Mouse (Mus musculus) left cerebral cortex, postnatal 4 days (tissue): Measurements from ENCODE around the gene Opn4. TPM values are rescaled to one million over a fixed set of nuclear protein-coding genes. Genes with fewer than 3 reads are reported as not detected.

Experiments
- DNase-seq: peaks from one replicate; pipeline ENCODE4 v3.0.0-alpha.2; 2022
- intact Hi-C: fragments of 180-260 bp; cut with DNase I; formaldehyde crosslinking; loops from one replicate; pipeline ENCODE4 v1.15.1; 2025
- total RNA-seq, 2 experiments: library from RNA; stranded (reverse); gene quantifications; 2 replicates each; pipeline ENCODE4 v1.2.3; 2021

Gene Opn4
- total RNA-seq, 2 experiments from 2014 or later: not detected

DNA sequence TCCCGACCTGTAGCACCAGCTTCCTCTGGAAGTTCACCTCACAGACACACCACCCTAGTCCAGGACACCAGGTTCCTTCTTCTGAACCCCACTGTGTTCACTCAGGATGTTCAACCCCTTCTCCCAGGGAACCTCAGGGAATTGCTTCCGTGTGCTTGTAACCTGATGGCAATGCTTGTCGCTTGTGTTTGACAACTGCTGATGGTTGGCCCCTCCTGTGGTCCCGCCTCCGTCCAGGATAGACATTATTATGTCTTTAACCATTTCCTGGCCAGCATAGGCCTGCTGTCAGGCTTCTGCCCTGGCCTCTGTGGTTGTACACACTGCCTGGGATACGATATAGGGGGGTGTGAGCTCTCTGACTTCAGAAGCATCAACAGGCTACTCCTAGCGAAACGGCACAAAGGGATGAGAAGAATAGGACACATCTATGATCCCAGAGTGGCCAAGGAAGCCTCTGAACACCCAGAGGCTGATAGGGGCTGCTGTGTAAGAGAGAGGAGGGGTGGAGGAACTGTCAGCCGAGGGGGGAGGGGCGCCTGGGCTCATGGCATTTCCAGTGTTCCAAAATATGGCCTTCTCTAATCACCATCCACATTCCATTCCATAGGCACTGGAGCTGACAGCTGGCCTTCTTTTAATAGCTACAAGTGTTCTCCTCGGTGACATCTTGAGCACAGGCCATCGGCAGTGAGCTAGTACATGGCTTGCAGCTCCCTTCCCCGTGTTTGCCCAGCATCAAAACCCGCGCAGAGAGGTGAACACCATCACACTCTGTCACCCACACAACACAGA is 8.0 kb downstream of the Opn4 start:
- intact Hi-C loops: no loop called here
- no peak for DNase-seq

- DNase-seq: no peak
- intact Hi-C loops: no loop called here
Measured at GRCm38 (mm10) chr14:34590743-34591675, 8.9 kb downstream of the Opn4 start.

DNA sequence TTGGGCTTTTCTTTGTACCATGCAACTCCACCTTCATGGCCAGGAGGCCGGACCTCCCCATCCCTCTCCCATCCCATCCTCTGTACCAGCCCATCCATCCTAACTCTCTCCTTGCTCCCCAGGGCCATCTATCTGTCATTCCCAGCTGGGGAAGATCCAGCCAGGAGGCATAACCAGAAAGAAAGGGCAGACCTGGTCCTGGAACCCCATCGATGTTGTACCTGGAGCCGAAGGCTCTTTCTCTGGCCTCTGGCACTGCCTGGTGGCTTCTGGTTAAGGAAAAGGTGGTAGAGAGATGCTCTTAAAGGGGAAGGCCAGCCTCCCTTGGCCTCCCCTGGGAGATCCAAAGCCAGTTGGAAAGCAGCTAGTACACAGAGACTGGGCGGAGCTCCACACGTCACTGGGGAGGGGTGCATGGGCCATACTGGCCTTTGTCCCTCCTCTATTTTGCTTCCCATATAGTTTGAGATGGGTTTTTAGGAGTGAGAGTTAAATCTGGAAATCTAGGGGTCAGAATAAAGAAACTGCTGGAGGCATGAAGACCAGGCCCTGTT is 9.8 kb downstream of the Opn4 start:
- no peak for DNase-seq
- intact Hi-C loops: no loop called here

- intact Hi-C loops: no loop called here
- DNase-seq: no peak
Measured at GRCm38 (mm10) chr14:34589185-34589713, 10.7 kb downstream of the Opn4 start.

- no peak for DNase-seq
Measured at GRCm38 (mm10) chr14:34588498-34588897, 11.4 kb downstream of the Opn4 start, which contains the start of gene Ldb3. Gene Ldb3, minus strand, starts transcription at chr14:34588682.

GRCm38 (mm10) chr14:34588005-34588404 is 11.9 kb downstream of the Opn4 start:
- no peak for DNase-seq
- intact Hi-C loops: no loop called here

More at GRCm38 (mm10) chr14:34588498-34588897, 11.4 kb downstream of the Opn4 start, which contains the start of gene Ldb3:
- intact Hi-C loops: no loop called here

GRCm38 (mm10) chr14:34586871-34587270 is 13.1 kb downstream of the Opn4 start:
- DNase-seq: no peak
- intact Hi-C loops: no loop called here

DNA sequence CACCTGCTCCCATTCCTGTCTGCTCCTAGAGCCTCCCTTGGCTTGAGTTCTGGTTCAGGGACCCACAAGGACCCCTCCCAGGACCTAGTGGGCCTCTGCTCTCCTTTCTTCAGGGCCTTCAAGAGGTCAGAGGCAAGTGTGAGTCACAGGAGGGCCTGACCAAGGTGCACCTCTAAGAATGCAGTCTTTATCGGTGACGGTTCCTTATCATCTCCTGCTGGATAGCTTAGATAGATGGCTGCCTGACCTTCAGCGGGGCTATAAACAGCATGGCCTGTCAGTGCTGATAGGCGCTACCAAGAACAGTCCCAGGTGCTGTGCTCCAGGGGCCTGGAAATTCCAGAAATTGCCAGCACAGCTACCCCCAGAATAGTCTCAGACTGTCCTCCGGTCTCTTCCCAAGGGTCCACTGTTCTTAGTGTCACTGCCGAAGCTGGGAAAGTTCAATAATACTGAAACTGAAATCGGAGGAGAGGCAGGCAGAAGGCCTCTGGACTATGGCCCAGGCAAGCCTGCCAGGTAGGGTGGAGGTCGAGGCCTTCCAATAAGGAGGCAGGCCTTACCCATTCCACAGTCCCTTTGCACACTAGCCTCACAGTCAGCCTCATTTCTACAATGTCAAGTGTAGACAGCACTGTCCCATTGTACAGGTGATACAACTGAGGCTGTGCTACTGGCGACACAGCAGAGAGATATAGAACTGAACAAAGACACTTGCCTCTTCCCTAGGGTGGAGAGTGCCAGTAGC is 14.4 kb downstream of the Opn4 start:
- DNase-seq: no peak
- intact Hi-C loops: no loop called here

DNA sequence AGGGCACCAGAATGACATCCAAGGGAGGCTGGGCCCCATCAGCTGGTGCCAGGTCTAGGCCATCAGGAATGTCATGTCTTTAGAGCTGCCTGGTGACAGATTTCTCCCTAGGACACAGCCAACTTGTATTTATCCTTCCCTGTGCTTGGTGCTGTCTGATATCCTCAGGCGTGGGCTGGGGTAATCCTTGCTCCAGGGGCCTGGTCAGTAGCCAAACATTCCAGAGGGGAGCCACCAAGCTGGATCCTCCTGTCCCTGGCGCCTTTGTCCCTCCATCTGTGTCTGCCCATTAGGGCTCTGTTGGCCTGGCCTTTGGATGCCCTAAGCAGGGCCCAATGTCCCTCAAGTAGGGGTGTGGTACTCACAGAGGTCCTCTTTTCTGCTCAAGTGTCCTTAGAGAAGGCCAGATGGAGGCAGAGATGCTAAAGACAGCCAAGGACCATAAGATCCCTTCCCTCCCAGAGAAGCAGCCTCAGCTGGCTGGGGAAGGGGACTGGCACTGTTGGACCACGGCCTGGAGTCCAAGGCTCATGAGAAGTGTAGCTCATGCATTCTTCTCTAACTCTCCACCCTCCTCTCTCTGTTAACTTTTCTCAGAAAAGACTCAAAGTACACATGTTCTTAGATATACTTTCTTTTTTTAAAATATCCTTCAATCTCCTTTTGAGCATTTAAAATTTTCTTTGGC is 17.1 kb downstream of the Opn4 start:
- DNase-seq: no peak
- intact Hi-C loops: no loop called here

DNA sequence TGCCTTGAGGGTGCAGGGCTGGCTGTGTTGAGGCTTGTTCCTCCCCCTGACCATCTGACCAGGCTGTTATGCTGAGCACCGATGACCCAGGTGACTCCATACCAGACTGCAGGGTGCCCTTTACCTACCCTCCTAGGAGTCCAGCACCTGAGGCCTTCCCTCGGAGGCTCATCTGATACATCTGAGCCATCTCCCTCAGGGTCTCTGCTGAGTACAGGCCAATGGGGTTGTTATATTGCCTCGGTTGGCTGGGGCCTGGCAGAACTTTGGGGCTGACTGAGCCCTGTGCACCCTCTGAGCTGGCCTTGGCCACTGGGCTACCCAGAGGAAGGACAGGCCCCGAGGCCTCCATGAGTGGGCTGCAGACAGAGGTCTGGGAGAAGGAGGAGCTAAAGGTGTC is 23.1 kb downstream of the Opn4 start:
- intact Hi-C loops: loop anchor here (10.0 kb wide), 1 partner anchor 492 kb away; the partner anchor contains the start of gene Anxa8
- no peak for DNase-seq

- no peak for DNase-seq
- intact Hi-C loops: loop anchor here (10.0 kb wide), 1 partner anchor 489 kb away; the partner anchor contains the start of gene Anxa8
Measured at GRCm38 (mm10) chr14:34574068-34574467, 25.9 kb downstream of the Opn4 start.

DNA sequence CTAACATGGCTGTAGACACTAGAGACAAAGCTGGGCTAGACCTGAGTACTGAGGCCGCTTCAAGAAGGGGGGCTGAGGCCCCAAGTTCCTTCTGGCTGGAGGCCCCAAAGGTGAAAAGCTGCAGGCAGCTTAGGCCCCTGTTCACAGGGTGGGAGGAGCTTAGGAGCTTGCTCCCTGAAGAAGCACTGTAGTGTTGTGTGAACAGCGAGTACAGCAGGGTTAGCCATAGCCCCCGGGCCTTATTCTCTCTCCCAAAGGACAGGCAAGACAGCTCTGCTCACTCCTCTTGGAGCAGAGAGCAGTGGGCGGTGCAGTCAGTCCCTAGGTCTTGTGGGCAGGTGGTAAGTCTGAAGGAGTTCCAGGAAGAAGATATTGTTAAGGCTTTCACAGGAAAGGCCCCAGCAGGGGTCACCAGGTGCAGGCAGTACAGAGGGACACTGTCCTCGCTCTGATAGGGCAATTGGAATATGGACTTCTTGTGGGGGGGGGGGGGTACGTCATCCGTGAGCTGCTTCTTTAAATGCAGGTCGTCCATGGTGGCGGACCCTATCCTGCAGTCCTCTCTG is 26.5 kb downstream of the Opn4 start:
- DNase-seq: no peak
- intact Hi-C loops: loop anchor here (10.0 kb wide), 1 partner anchor 489 kb away; the partner anchor contains the start of gene Anxa8

GRCm38 (mm10) chr14:34571610-34572387 is 28.1 kb downstream of the Opn4 start:
- no peak for DNase-seq
- intact Hi-C loops: loop anchor here (10.0 kb wide), 1 partner anchor 487 kb away; the partner anchor contains the start of gene Anxa8

DNA sequence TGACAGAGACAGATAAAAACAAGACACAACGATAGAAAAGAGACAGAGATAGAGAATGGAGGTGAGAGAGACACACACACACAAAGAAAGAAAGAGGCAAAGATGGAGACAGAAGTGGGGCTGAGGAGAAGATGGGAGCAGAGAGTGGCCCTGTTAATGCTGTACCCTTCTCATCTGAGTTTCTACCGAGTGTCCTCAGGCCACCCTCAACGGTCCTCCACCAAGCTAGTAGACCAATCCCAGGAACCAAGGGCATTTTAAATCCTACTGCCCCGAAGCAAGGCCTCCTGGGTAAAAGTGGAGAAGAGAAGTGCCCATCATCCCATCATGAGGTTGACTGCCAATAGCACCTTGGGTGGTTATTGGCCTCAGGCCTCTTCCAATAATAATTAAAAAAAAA is 29.0 kb downstream of the Opn4 start:
- intact Hi-C loops: loop anchor here (10.0 kb wide), 1 partner anchor 486 kb away; the partner anchor contains the start of gene Anxa8
- DNase-seq: no peak

GRCm38 (mm10) chr14:34570294-34570693 is 29.6 kb downstream of the Opn4 start:
- intact Hi-C loops: loop anchor here (10.0 kb wide), 1 partner anchor 485 kb away; the partner anchor contains the start of gene Anxa8
- DNase-seq: peak; percentile 85

- intact Hi-C loops: loop anchor here (5.0 to 10.0 kb wide), 3 partner anchors 195 to 485 kb away; partner anchors contain the start of genes Anxa8, Mmrn2 and Sncg
- DNase-seq: no peak
Measured at GRCm38 (mm10) chr14:34569534-34570194, 30.3 kb downstream of the Opn4 start.

DNA sequence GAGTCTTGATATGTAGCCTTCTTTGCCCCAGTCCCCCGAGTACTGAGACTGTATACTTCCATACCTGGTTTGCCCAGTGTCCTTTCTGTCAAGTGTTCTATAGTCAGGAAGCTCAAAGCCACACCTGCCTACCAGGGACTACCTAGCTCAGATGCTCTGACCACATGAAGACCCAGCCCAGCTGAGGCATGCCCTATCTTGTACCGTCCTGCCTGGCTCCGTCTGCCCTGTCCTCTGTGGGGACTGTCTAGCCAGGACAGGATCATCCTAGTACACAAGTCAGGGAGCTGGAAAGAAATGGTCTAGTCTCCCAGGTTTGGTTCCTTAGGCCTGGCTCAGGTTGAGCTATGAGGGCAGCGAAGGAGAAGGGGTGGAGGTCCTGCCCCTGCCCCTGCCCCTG is 31.3 kb downstream of the Opn4 start:
- intact Hi-C loops: loop anchor here (5.0 to 10.0 kb wide), 2 partner anchors 194 to 296 kb away; partner anchors contain the start of genes Mmrn2 and Sncg

More for the DNA sequence above, 31.3 kb downstream of the Opn4 start:
- DNase-seq: no peak
